Mouse (Mus musculus): ENCODE data around the gene Hnrnpdl. TPM values are rescaled to one million over a fixed set of nuclear protein-coding genes. Genes with fewer than 3 reads are reported as not detected.

The Hnrnpdl gene
- total RNA-seq, 2 experiments from 2014 or later, result 59.4 to 70.1 TPM

DNA sequence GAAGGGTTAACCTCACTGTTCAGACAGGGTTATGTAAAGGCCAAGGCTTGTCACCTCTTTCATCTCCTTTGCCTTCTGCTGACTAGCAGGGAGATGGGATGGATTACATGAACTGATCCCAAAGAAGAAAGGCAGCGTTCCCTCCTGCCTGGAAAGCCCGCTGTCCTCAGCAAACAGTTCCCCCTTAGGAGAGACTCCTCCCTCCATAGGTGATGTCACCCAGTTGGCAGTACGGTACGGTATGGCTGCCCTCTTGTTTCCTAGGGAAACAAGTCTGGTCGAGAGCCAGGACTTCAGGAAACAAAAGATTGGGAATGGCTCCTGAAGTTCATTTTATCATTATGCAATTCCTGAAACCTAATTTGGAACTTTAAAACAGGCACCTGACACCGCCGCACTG is 8.4 kb upstream of the Hnrnpdl start:
- DNase-seq, result no peak

DNA sequence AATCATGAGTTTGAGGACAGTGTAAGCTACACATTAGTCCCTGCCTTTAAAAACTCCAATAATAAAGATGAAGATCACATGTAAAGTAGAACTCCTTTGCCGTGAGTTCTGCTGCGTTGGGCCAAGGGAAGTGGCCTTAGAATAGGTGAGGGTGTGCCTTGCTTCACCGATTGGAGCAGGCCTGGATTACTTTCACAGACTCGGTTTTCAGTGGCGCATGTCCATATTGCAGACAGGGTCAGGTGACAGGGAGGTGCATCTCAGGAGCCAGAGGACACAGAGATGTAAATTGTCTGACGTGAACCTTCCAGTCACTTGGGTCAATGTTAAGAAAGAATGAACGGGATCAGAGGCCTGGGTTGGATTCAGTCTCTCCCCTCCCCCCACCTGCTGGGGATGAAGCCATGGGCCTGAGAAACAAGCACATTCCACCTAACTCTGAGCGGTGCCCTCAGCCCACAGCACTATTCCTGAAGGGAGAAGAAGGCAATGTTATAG is 7.7 kb upstream of the Hnrnpdl start:
- DNase-seq, result no peak

DNA sequence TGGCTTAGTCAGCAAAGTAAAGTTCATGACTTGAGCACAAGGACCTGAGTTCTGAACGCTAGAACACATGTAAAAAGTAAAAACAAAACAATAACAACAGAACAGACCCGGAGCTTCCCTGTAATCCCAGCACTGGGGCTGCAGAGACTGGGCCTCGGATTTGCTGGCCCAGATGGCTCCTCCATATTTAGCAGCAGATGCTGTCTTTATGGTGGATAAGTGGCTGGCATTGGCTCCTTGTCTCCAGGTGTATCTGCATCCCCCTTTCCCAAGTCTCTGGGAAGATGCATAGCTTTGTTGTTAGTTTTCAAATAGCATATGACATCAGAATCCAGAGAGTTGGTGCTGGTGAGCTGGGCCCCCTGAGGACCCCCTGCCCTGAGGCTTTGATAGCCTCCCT is 6.6 kb upstream of the Hnrnpdl start:
- DNase-seq, result no peak

DNA sequence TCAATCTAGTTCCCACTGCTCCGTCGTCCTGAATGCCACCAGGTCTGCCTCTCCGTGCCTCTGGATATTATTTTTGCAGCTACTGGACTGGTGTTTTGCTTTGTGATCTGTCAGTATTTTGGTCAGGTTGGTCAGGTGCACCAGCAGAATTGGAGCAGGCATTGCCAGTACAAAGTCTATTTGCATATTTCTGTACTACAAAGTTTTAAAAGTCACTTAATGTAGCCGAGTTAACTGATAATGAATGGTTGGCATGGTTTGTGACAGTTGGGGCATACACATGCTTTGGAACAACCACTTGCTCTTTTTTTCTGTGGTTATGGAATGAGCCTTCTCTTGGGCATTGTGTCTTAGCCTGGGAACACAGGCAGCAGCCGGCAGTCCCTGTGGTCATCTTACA is 5.2 kb upstream of the Hnrnpdl start:
- DNase-seq, result no peak

DNA sequence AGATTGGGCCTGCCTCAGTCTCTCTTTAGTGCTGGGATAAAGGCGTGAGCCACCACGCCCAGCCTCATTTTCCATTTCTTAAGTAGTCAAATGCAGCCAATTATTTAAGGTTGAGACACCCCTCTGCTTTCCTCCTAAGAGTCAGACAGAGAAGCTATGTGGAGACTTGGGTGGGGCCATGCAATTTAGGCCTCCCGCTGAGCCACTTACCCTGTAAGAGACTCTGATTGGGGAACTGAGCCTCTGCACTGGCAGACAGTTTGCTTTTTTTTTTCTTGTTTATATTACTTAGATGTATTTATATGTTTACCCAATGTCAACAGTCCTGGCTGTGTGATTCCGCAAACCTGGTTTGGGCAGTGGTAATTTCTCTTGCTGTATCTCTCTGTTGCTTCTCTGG is 4.6 kb upstream of the Hnrnpdl start:
- DNase-seq, result no peak

DNA sequence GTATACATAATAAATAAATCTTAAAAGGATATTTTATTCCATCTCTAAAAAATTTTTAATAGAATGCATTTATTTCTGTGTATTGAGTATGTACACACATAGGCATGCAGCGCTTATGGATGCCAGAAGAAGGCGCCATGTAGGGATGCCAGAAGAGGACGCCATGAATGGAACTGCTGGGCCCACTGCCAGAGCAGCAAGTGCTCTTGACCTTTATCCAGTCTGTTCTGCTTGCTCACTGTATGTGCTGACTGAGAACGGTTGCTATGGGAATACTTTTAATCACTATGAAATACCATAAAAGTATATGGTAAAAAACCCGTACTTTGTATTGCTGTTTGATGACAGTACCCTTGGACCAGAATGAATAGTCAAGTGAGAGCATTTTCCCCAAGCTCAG is 3.9 kb upstream of the Hnrnpdl start:
- no peak for DNase-seq

DNA sequence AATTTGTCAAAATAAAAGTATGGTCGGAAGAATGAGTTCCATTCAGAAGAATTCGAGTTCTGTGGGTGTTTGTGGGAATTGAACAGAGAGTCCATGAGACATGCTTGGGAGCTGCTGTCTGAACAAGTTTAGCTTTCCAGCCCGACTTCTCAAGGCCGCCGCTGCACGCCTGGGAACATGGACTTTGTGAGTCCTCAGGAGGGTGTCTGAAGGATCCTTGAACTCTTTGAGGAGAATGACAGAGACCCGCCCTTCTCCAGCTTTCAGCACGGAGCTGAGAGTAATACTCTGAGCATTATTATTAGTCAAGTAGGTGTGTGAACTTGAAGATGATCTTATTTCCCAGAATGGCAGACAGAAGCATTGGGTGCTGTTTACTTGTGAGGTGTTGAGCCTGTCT is 3.0 kb upstream of the Hnrnpdl start:
- DNase-seq, result no peak

DNA sequence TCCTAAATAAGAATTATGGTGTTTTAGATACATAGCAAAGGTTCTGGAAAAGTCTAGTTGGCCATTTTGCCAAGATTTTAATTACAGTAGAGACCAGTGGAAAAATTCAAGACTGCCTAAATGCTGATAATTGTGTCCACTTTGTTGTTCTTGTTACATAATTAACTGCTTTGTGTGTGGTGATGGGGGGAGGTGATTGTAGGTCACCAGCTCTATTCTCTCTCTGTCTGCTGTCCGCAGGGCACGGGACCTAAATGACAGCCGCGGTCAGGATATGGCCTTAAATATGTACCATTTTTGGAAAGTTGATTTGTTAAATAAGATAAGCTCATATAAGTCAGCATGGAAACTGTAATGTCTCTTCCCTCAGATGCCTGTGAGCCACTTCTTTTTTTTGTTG is 1.8 kb upstream of the Hnrnpdl start:
- no peak for DNase-seq

DNA sequence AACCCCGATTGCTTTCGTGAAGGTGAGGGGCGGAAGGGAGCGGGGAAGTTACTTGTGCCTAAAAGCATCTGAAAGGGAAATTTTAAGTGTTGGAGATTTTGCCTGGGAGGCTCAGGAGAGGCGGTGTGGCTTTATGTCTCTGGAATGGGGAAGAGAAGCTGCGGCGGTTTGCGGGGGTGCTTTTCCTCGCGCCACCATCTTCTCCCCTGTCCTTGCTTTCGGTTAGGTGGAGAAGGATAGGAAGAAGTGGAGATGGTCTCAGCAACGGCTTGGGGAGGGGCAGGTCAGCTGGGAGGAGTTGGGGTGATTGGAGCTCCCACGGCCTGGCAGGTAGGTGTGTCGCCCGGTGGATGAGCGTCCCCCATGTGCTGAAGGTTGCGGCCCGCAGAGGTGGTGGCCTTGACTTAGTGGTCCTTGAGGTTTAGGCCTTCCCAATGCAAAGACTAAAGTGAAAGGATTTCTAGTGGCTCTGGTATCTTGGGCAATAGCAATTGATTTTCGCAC is 869 bp upstream of the Hnrnpdl start:
- peak; percentile 19 for DNase-seq

DNA sequence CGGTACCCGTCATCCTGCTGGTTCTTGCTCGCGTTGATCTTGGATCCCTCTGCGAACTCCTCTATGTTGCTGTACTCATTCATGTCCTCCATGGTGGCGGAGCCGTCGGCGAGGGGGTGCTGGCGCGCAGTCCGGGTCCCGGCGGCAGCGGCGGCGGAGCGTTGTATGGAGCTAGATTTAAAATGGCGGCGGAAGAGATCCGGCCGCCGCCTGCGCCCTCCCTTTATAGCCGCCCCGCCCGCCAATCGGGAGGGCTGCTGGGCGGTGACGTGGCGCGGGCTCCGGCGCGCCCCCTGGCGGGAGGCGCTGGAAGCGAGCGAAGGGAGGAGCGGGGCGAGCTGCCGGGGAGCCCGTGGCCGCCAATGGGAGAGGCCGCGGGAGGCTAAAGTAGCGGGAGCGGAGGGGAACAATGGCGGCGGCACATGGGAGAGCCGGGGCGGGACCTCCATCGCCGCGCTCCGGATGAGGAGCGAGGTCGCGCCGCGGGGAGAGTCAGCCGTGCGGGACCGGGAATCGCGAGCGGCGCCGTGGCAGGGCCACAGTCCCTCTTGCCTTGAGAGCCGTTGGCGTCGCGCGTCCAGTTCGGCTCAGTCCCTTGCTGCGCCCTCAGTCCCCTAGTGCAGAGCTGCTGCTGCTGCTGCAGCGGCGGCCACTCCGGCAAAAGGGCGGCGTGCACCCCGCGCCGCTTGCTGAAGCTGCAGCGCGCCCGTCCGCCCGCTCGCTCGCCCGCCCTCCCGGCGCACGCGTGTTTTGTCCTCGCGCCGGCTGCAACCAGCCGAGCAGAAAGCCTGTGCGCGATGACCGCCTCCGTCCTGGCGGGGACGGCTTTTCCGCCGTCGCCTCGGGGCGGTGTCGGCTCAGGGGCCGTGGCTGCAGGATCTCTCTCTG is 506 bp downstream of the Hnrnpdl start:
- peak; percentile 96 for DNase-seq

DNA sequence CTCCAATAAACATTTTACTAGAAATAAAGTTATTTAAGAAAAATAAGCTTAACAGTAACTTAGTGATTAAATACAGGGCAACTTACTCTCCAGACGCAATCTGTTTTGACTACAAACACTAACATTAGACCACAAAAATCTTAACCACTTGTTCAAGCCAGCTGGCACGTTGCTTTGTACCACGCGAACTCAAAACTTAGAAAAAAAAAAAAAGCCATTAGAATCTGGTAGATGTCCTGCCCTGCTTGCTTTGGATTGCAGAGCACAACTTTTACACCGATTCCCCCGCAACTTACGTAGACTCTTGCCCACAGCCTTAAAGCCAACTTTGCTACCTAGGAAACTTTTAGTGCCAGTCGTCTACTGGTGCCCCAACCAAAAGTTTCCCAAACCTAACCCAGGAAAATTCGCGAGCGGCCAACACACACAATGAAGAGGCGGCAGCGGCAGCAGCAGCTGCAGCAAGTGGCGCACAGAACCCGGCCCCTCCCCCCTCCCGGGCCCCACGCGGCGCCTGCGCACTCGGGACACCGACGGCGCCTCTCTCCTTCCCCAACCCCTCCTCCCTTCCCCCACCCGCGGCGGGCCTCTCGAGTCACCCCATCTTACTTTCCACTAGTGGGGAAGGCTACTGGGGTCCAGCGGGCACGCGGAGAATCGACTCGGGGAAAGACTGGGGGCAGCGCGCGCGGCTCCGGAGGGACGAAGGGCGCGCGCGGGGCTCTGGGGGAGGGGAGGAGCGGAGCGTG is 1.3 kb downstream of the Hnrnpdl start:
- peak; percentile 92 for DNase-seq

DNA sequence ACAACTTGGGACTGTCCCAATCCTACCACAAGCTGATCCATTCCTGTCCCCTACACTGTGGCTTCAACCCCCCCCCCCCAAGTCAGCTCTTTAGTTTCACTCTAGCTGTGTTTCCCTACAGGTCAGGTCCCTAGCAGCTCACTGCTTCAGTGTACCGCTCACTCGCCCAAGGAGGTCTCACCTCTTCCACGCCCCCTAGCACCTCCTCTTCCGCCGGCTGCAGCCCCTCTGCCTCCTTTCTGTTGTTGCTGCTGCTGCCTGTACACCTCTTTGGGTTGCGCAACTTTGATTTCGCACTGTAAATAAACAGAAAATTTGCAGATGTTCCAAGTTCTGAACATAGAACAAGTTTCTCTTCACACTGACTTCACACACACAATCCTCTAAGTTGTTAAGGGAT is 2.8 kb downstream of the Hnrnpdl start:
- no peak for DNase-seq

DNA sequence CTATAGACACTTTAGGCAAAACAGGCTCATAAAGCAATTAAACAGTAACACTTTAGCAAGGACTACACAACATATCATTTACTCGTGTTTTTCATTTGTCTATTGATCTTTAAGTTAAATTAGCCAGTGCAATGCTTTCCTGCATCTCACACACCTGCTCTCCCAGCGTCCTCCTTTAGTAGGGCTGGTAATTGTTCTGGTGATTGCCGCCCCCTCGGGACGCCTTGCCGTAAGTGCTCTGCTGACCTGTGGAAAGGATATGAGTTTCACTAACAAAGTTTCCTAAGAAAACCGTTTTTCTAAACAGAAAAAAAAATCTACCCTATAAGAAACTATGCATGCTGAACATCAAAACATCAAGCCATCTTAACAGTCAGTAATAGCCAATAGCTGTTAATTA is 3.5 kb downstream of the Hnrnpdl start:
- no peak for DNase-seq

DNA sequence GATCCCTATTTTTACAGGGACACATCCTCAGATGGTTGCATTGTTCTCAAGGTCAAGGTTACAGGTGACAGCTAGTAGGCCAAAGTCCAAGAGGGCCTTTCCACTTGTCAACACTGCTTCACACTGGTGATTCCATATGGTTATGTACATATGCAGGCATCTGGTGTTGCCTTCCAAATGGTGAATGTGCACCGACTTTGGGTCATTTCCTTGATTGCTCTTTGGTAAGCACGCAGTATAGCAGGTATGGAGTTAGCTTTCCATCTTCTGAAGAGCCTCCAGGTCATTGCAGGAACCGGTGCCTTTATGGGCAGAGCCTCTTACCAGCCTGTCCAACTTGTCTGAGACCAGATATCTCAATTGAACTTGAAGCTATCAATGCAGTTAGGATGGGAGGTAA is 6.8 kb downstream of the Hnrnpdl start:
- no peak for DNase-seq

DNA sequence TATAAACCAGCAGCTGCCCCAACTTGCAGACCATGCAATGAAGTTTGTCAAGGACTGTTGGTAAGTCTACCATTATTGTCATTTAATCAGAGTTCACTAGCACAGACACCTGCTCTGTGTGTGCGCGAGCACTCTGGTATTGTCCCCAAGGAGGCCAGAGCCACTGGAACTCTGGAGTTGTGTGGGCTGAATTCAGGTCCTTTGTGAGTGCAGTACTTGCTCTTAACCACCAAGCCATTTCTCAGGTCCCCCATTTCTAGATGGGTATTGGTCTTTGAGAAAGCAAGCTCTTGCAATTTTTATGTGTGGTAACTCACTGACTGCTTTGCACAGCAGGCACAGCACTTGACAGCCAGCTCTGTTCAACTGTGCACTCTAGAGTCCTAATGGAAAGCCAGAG is 7.4 kb downstream of the Hnrnpdl start:
- DNase-seq, result no peak

DNA sequence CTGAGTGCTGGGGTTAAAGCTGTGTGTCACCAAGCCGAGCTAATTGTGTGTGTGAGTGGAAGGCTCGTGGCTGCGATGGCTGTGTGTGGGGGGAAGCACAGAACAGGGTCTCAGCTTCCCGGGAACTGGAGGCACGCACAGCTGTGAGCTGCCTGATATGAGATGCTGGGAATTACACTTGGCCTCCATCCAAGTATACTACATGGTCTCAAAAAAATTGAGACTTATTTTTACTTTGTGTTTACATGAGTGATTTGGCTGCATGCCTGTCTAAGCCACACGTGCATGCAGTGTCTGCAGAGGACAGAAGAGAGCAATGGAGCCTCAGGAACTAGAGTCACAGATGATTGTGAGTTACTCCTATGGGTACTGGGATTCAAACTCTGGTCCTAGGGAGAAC is 9.4 kb downstream of the Hnrnpdl start:
- no peak for DNase-seq

DNA sequence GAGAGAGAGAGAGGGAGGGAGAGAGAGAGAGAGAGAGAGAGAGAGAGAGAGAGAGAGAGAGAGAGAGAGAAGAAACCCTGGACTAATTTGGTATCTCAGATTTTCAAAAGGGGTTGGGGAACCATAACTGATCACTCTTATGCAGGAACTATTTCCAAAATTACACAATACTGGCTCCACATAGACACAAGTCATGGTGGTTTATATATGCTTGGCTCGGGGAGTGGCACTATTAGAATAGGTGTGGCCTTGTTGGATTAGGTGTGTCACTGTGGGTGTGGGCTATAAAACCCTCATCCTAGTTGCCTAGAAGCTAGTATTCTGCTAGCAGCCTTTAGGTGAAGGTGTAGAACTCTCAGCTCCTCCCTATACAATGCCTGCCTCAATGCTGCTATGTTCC is 14.6 kb downstream of the Hnrnpdl start:
- no peak for DNase-seq

DNA sequence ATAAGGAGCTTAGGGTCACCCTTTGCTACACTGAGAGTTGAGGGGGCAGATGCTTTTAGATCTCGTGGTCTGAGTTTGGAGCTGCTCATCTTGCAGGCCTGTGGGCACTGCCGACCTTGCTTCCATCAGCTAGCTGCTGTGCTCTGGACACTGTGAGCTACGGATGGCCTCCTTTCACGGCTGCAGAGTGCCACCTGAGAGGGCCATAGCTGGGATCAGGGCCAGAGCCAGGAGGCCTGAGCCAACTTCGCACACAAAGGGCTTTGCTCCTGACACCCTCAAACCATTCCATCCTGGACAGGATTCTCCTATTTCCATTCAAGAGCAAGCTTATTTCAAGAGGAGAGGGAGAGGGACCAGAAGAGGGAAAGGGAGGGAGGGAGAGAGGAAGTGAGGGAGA is 15.1 kb downstream of the Hnrnpdl start:
- DNase-seq, result no peak

DNA sequence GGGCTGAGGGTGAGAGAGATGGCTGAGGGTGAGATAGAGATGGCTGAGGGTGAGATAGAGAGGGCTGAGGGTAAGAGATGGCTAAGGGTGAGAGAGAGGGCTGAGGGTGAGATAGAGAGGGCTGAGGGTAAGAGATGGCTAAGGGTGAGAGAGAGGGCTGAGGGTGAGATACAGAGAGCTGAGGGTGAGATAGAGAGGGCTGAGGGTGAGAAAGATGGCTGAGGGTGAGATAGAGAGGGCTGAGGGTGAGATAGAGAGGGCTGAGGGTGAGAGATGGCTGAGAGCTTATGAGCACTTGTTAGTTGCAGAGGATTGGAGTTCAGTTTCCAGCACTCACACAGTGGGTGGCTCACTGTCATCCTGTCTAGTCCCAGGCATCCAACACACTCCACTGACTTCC is 19.4 kb downstream of the Hnrnpdl start:
- no peak for DNase-seq

DNA sequence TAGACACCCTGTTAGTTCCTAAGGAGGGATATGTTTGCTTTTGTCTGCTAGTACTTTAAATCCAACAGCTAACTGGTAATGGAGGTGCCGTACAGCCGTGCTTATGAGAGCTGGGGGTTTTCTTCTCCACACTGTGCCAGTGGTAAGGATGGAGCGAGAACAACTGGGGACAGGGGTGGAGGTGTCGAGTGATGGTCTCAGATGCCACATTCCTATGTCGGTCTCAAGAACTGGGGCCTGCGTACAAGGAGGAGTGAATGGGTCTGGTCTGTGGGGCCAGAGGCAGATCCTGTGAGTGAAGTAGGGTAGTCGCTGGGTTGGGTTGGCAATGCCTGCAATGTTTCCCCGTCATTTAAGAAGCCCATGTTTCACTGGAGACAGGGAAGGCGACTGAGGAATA is 26.9 kb downstream of the Hnrnpdl start:
- no peak for DNase-seq

DNA sequence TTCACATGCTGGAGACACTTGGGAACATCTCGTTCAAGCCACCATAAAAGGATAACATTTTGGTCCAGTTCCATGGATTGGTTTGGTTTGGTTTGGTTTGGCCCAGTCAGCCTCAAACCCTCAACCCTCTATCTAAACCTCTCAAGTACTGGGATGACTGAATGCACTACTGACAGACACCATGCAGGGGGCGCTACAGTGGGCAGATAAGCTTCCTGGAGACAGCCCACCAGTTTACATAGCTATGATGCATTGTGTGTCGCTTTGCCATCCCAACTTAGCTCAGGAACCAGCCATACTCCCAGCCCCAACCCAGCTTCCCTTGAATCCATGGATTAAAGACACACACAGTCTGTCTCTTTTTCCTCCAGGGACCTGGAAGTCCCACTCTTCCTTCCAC is 31.0 kb downstream of the Hnrnpdl start:
- DNase-seq, result no peak

DNA sequence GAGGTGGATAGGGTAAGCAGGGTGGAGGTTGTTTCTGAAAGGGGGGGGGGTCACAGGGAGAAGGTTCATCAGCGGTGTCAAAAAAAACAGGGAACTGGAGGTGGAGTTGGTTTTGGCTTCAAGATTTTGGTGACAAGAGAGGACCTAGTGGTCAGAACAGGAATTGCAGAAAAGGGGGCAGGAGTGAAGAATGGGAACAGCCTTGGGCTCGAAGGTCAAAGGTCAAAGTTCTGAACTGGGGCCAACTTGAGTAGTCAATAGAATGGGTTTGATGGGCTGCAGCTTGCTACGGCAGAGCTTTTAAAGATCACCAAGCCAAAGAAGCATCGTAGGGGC is 32.5 kb downstream of the Hnrnpdl start:
- no peak for DNase-seq

DNA sequence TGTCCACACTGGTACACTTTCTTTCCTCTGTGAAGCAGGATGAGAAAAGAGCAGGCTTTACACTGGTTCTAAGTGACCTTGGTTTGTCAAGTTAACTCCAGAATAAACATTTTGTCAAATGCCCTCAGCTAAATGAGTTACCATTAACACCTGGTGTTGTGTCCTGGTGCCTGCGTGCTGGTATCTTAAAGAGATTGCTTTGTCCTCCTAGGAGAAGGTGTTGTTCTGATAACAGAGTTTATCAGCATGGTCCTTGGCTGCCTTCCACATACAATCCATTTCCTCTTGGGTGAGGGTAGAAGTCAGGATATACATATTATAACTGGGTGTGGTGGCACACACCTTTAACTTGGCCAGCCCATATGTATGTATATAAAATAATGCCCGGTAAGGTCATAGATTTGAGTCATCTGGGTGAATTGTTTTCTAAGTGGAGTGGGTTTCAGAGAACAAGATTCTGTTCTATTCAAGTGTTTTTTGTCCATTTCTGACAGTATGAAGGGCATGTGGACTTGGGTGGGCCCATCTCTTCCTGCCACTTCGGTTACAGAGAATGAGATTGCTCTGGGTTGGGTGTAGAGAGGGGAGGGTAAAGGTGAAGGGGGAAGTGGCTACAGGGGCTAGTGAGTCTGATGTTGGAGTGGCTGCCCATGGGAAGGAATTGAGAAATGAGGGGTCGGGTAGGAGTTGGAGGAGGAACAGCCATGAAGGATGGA is 33.0 kb downstream of the Hnrnpdl start:
- no peak for DNase-seq
